Mouse (Mus musculus) MEL (cell line): ENCODE results near the gene Ngrn.

ENCODE experiments used
- KAT2A ChIP-seq: conservative IDR thresholded peaks from 2 replicates; pipeline ENCODE4 v1.6.1; 2012; ENCODE audit warnings: low read depth, low read length, improper control_type of control experiment, inconsistent platforms
- POLR2A ChIP-seq, 2 experiments: IDR thresholded peaks; 2 replicates each; pipeline ENCODE4 v1.6.1; 2011 to 2012; ENCODE audit warnings: low read length in 2 of 2, mild to moderate bottlenecking in 2 of 2, control low read depth in 1 of 2, improper control_type of control experiment in 1 of 2, low read depth in 1 of 2, moderate library complexity in 1 of 2; ENCODE audit not compliant: control insufficient read depth in 1 of 2, insufficient read depth in 1 of 2, poor library complexity in 1 of 2
- POLR2AphosphoS5 ChIP-seq: IDR thresholded peaks from 2 replicates; pipeline ENCODE4 v1.6.1; 2012; ENCODE audit warnings: low read depth, borderline replicate concordance, mild to moderate bottlenecking, inconsistent platforms, low read length, moderate library complexity, mixed read lengths

- TF ChIP-seq KAT2A (no peak), POLR2A (IDR thresholded peaks at IDR 0.05; ENCODE audit: control insufficient read depth in 1 of 2, insufficient read depth in 1 of 2, low read depth in 1 of 2, low read length in 2 of 2, poor library complexity in 1 of 2) (no peak), POLR2AphosphoS5 (no peak)
These were observed 22.5 kb upstream of the Ngrn start for GRCm38 (mm10) chr7:80238542-80238941.
